Mouse (Mus musculus) lung, embryonic 15.5 days (tissue): ENCODE measurements around the gene Pcgf6. TPM values are rescaled to one million over a fixed set of nuclear protein-coding genes. Genes with fewer than 3 reads are reported as not detected.

Experiments used
- ATAC-seq: fragments of 200-750 bp; cut with Nextera tagmentation; 2 replicates; pipeline ENCODE4 v1.8.0; 2017; ENCODE audit warnings: moderate number of reproducible peaks, borderline replicate concordance; ENCODE audit not compliant: low FRiP score, low TSS enrichment; ENCODE audit errors: extremely low read depth
- H3K27ac ChIP-seq: fragments of 300-500 bp; sonication (generic); 2 replicates; pipeline ENCODE4 v1.5.1; 2015; ENCODE audit warnings: moderate library complexity, mild to moderate bottlenecking, inconsistent platforms
- H3K27me3 ChIP-seq: fragments of 300-500 bp; sonication (generic); 2 replicates; pipeline ENCODE4 v1.6.1; 2015; ENCODE audit warnings: inconsistent platforms
- H3K36me3 ChIP-seq: fragments of 300-500 bp; sonication (generic); 2 replicates; pipeline ENCODE4 v1.6.1; 2015; ENCODE audit warnings: inconsistent platforms
- H3K4me1 ChIP-seq: fragments of 300-500 bp; sonication (generic); 2 replicates; pipeline ENCODE4 v1.6.1; 2015; ENCODE audit warnings: inconsistent platforms
- H3K4me2 ChIP-seq: fragments of 300-500 bp; sonication (generic); 2 replicates; pipeline ENCODE4 v1.6.1; 2015; ENCODE audit warnings: inconsistent platforms, mild to moderate bottlenecking, moderate library complexity
- H3K4me3 ChIP-seq: fragments of 300-500 bp; sonication (generic); 2 replicates; pipeline ENCODE4 v1.5.1; 2015; ENCODE audit warnings: mild to moderate bottlenecking, inconsistent platforms
- H3K9ac ChIP-seq: fragments of 300-500 bp; sonication (generic); 2 replicates; pipeline ENCODE4 v1.6.1; 2015; ENCODE audit warnings: inconsistent platforms
- H3K9me3 ChIP-seq: fragments of 300-500 bp; sonication (generic); 2 replicates; pipeline ENCODE4 v1.6.1; 2016; ENCODE audit warnings: inconsistent platforms
- whole genome bisulfite sequencing: fragments of 180-500 bp; shearing (Covaris S2); methylation state at CpG from one replicate; pipeline ENCODE4 v1.1.7; 2015; 5-methylcytosine and 5-hydroxymethylcytosine counted together
- polyA plus RNA-seq: library from polyadenylated mRNA; unstranded; fragments of >200 nt; fragmentation: Nextera tagmentation; extraction: Ambion mirVana; gene quantifications from 2 replicates; pipeline ENCODE4 v1.2.1, GENCODE M21; 2015

Gene Pcgf6
- polyA plus RNA-seq, 1 experiment from 2014 or later = 19.3 TPM

GRCm38 (mm10) chr19:47049840-47050239 is 866 bp downstream of the Pcgf6 start:
- ATAC-seq = no peak
- 3% methylated on average over 7 of the region's 7 CpGs for WGBS
- peak overlapping the region; percentile 79 for H3K4me3 ChIP-seq

GRCm38 (mm10) chr19:47049061-47049460 is 1.6 kb downstream of the Pcgf6 start:
- no peak for ATAC-seq
- peak overlapping the region; percentile 72; the same call in 1 of the 2 replicates for H3K4me2 ChIP-seq
- H3K27me3 ChIP-seq = no peaks in the 10 kb centered on the region
- no peak overlapping the region for H3K9ac ChIP-seq
- no peak overlapping the region for H3K27ac ChIP-seq
- peaks cover 18% of the 10 kb centered on the region for H3K4me1 ChIP-seq
- no peaks in the 10 kb centered on the region for H3K9me3 ChIP-seq
- no peak overlapping the region for H3K4me3 ChIP-seq
- H3K36me3 ChIP-seq = peaks cover 17% of the 10 kb centered on the region; the same call in 1 of the 2 replicates
- WGBS = 55% methylated on average over 4 of the region's 4 CpGs

More at GRCm38 (mm10) chr19:47049840-47050239, 866 bp downstream of the Pcgf6 start:
- H3K27ac ChIP-seq = no peak overlapping the region
- H3K27me3 ChIP-seq = no peaks in the 10 kb centered on the region
- H3K36me3 ChIP-seq = peaks cover 17% of the 10 kb centered on the region; the same call in 1 of the 2 replicates
- H3K9me3 ChIP-seq = no peaks in the 10 kb centered on the region
- H3K9ac ChIP-seq = peak overlapping the region; percentile 67
- H3K4me2 ChIP-seq = peak overlapping the region; percentile 72
- H3K4me1 ChIP-seq = peaks cover 18% of the 10 kb centered on the region

GRCm38 (mm10) chr19:47047236-47047833 is 3.4 kb downstream of the Pcgf6 start:
- ATAC-seq = no peak
- H3K4me1 ChIP-seq = peaks cover 18% of the 10 kb centered on the region
- WGBS = 81% methylated on average over 13 of the region's 13 CpGs
- H3K27ac ChIP-seq = no peak overlapping the region
- no peak overlapping the region for H3K9ac ChIP-seq
- no peaks in the 10 kb centered on the region for H3K9me3 ChIP-seq
- H3K36me3 ChIP-seq = peaks cover 20% of the 10 kb centered on the region; the same call in 1 of the 2 replicates
- H3K27me3 ChIP-seq = no peaks in the 10 kb centered on the region
- no peak overlapping the region for H3K4me2 ChIP-seq
- no peak overlapping the region for H3K4me3 ChIP-seq

GRCm38 (mm10) chr19:47046343-47046742 is 4.4 kb downstream of the Pcgf6 start:
- Histone ChIP-seq H3K9me3 (no peaks in the 10 kb centered on the region), H3K9ac (no peak overlapping the region), H3K36me3 (peaks cover 20% of the 10 kb centered on the region; the same call in 1 of the 2 replicates), H3K27me3 (no peaks in the 10 kb centered on the region), H3K27ac (no peak overlapping the region), H3K4me2 (no peak overlapping the region), H3K4me1 (peaks cover 18% of the 10 kb centered on the region), H3K4me3 (no peak overlapping the region)
- ATAC-seq = no peak
- 100% methylated on average over 1 of the region's 1 CpGs for WGBS

- H3K9me3 ChIP-seq = no peaks in the 10 kb centered on the region
- H3K27me3 ChIP-seq = no peaks in the 10 kb centered on the region
- no peak overlapping the region for H3K4me2 ChIP-seq
- no peak overlapping the region for H3K9ac ChIP-seq
- no peaks in the 10 kb centered on the region for H3K4me1 ChIP-seq
- no peak overlapping the region for H3K27ac ChIP-seq
- H3K36me3 ChIP-seq = peaks cover 33% of the 10 kb centered on the region
- 81% methylated on average over 3 of the region's 3 CpGs for WGBS
- ATAC-seq = no peak
- H3K4me3 ChIP-seq = no peak overlapping the region
Observed at GRCm38 (mm10) chr19:47043608-47044007, 7.1 kb downstream of the Pcgf6 start.

GRCm38 (mm10) chr19:47040720-47041473 is 9.8 kb downstream of the Pcgf6 start:
- WGBS = 80% methylated on average over 3 of the region's 3 CpGs

GRCm38 (mm10) chr19:47036596-47036995 is 14.1 kb downstream of the Pcgf6 start:
- Histone ChIP-seq H3K9ac (no peak overlapping the region), H3K27me3 (no peaks in the 10 kb centered on the region), H3K27ac (no peak overlapping the region), H3K36me3 (peaks cover 36% of the 10 kb centered on the region), H3K4me1 (no peaks in the 10 kb centered on the region), H3K4me2 (no peak overlapping the region), H3K9me3 (no peaks in the 10 kb centered on the region), H3K4me3 (no peak overlapping the region)
- WGBS = 84% methylated on average over 3 of the region's 3 CpGs
- no peak for ATAC-seq

More at GRCm38 (mm10) chr19:47040720-47041473, 9.8 kb downstream of the Pcgf6 start:
- H3K27ac ChIP-seq = no peak overlapping the region
- H3K36me3 ChIP-seq = peaks cover 31% of the 10 kb centered on the region
- H3K9me3 ChIP-seq = no peaks in the 10 kb centered on the region
- H3K4me2 ChIP-seq = no peak overlapping the region
- H3K4me3 ChIP-seq = no peak overlapping the region
- ATAC-seq = no peak
- H3K27me3 ChIP-seq = no peaks in the 10 kb centered on the region
- H3K9ac ChIP-seq = no peak overlapping the region
- H3K4me1 ChIP-seq = no peaks in the 10 kb centered on the region

GRCm38 (mm10) chr19:47034916-47035315 is 15.8 kb downstream of the Pcgf6 start:
- peaks cover 31% of the 10 kb centered on the region for H3K36me3 ChIP-seq
- 77% methylated on average over 4 of the region's 4 CpGs for WGBS
- H3K9me3 ChIP-seq = no peaks in the 10 kb centered on the region
- H3K4me3 ChIP-seq = no peak overlapping the region
- no peak overlapping the region for H3K27ac ChIP-seq
- ATAC-seq = no peak
- no peaks in the 10 kb centered on the region for H3K4me1 ChIP-seq
- no peak overlapping the region for H3K9ac ChIP-seq
- no peaks in the 10 kb centered on the region for H3K27me3 ChIP-seq
- H3K4me2 ChIP-seq = no peak overlapping the region

GRCm38 (mm10) chr19:47031770-47032169 is 18.9 kb downstream of the Pcgf6 start:
- Histone ChIP-seq H3K9me3 (no peaks in the 10 kb centered on the region), H3K36me3 (peaks cover 14% of the 10 kb centered on the region; the same call in 1 of the 2 replicates), H3K27me3 (no peaks in the 10 kb centered on the region), H3K4me1 (no peaks in the 10 kb centered on the region), H3K4me3 (no peak overlapping the region), H3K27ac (no peak overlapping the region), H3K9ac (no peak overlapping the region), H3K4me2 (no peak overlapping the region)
- ATAC-seq = no peak
- 86% methylated on average over 6 of the region's 6 CpGs for WGBS

GRCm38 (mm10) chr19:47029796-47030195 is 20.9 kb downstream of the Pcgf6 start:
- ATAC-seq = no peak
- Histone ChIP-seq H3K9me3 (no peaks in the 10 kb centered on the region), H3K4me1 (peaks cover 5% of the 10 kb centered on the region; the same call in 1 of the 2 replicates), H3K9ac (no peak overlapping the region), H3K4me3 (no peak overlapping the region), H3K27me3 (no peaks in the 10 kb centered on the region), H3K4me2 (no peak overlapping the region), H3K27ac (no peak overlapping the region), H3K36me3 (peaks cover 13% of the 10 kb centered on the region; the same call in 1 of the 2 replicates)
- WGBS = 81% methylated on average over 9 of the region's 9 CpGs

GRCm38 (mm10) chr19:47026513-47026912 is 24.2 kb downstream of the Pcgf6 start:
- WGBS = 84% methylated on average over 4 of the region's 4 CpGs
- Histone ChIP-seq H3K9ac (no peak overlapping the region), H3K4me2 (no peak overlapping the region), H3K36me3 (no peaks in the 10 kb centered on the region), H3K27ac (no peak overlapping the region), H3K9me3 (no peaks in the 10 kb centered on the region), H3K4me1 (peaks cover 10% of the 10 kb centered on the region), H3K4me3 (no peak overlapping the region), H3K27me3 (no peaks in the 10 kb centered on the region)
- ATAC-seq = no peak

GRCm38 (mm10) chr19:47024954-47025353 is 25.8 kb downstream of the Pcgf6 start:
- Histone ChIP-seq H3K4me3 (no peak overlapping the region), H3K27ac (no peak overlapping the region), H3K9me3 (no peaks in the 10 kb centered on the region), H3K4me1 (peaks cover 10% of the 10 kb centered on the region), H3K27me3 (no peaks in the 10 kb centered on the region), H3K9ac (no peak overlapping the region), H3K4me2 (no peak overlapping the region), H3K36me3 (no peaks in the 10 kb centered on the region)
- WGBS = 32% methylated on average over 10 of the region's 10 CpGs
- peak; percentile 90 for ATAC-seq
